Mouse (Mus musculus) spleen, adult 12 weeks (tissue): Measurements from ENCODE around the gene Fosl1.

Experiments
- DNase-seq: peaks from one replicate; pipeline ENCODE4 v3.0.0; 2022; ENCODE audit warnings: low spot score

Gene Fosl1

GRCm38 (mm10) chr19:5424782-5425741, 22.3 kb upstream of the Fosl1 start, which contains the start of the genes Drap1 and AI837181:
Drap1 (minus strand) TSS chr19:5424979.
AI837181 (plus strand) TSS chr19:5425144.
- peak; percentile 87 for DNase-seq

- no peak for DNase-seq
These were observed 21.3 kb upstream of the Fosl1 start for GRCm38 (mm10) chr19:5425906-5426565.

DNA sequence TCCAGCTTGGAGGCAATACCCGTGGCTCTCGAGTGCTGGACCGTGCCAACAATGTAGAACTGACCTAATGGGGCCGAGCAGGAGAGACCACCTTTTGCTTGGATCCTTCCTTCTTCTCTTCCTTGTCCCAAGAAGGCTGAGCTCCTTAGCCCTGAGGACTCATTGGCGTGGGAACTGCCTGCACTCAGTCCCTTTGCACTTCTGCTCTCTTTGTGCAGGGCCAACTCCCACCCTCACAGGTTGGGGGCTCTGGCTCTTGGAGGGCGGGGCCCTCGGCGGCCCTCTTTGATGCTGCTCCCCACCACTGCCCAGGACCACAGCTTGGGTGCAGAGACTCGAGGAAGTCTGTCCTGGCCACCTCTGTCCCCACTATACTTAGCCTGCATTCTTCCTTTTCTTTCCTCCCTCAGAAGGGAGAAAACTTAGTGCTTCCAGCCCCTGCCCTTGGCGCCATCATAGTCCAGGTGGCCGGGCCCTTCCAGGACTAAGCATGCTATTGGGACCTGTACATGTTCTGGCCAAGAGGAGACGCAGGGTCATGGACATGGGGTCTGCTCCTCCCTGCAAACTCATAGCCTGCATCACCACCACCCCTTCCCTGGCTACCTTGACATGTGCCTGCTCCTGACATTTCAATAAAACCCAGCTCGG, 20.6 kb upstream of the Fosl1 start:
- DNase-seq, result no peak

GRCm38 (mm10) chr19:5428083-5428482, 19.3 kb upstream of the Fosl1 start:
- DNase-seq, result no peak

GRCm38 (mm10) chr19:5429219-5429618, 18.1 kb upstream of the Fosl1 start:
- no peak for DNase-seq

DNA sequence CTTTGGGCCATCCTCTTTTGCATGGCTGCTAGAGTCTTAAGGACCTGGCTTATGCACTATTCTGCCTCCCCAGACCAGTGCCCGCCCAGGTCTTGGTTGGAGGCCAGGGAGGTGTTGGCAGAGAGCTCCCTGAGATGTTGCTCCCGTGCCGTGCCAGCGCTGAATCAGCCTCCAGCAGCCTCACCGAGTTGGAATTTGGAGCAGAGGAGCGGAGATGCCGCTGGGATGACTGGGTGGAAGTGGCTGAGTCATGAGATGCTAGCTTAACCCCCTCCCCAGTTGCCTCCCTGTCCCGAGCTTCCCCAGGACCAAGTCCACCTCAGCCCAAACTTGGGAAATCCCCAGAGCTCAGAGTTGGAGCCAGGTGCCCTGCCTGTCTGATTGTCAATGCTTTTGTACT, 17.5 kb upstream of the Fosl1 start:
- no peak for DNase-seq

- DNase-seq, result no peak
These were observed 16.9 kb upstream of the Fosl1 start for GRCm38 (mm10) chr19:5430408-5430807.

DNA sequence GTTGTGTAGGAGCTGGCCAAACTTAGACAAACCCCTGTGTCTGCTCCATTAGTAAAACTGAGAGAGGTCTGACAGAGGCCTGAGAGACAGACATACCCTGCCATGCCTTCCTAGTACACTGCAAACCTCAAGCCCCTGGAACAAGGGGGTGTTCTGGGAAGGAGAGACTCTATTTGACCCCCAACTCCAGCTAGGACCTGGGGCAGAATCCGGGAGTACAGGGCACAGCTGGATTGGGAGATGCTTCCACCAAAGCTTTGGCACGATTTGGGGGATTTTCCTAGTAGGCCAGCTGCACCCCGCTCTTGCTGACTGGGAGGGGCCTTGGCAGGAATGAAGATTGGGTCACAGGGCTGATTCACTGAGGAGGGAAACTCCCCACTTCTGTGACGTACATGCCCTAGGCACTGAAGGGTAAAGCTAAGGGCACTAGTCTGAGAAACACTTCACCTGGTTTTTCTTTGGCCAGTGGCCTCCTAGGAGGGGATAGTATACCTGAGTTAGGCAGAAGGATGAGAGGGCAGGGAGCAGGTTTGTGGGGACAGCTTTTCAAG, 15.4 kb upstream of the Fosl1 start:
- DNase-seq, result no peak

DNA sequence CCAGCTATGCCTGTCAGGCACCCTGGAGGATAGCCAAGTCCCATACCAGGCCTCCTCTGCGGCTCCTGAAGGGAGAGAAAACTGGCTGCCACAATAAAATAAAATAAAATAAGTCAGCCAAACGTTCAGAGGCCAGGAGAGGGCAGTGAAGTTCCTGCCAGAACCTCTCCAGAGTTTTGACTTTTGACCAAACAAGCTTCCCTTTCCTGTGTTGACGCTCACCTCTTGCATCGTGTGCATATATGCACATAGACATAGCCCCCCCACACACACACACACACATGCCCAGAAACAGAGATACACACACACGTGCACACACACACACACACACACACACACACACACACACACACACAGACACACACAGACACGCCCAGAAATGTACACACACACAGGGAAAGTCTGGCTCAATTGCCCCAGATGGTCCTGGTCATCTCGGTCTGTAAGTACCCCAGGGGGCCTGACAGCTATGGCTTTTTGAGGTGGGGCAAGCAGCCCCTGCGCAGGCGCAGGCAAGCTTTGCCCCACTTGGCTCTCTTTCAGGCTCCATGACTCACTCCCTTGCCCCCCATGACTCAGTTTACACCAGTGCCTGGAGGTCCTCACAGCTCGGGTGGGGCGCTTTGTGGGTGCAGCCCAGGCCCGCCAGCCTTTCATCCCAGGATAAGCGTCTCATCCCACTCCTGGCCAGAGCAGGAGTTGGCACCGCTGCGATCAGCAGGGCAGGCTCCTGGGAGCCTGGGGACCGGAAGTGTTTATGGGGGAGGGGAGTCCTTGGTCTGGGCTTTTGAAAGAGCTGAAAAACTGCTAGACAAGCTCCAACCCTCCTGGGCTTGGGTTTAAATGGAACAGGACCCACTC, 14.1 kb upstream of the Fosl1 start:
- no peak for DNase-seq

GRCm38 (mm10) chr19:5433951-5434350, 13.4 kb upstream of the Fosl1 start:
- DNase-seq, result no peak

- no peak for DNase-seq
These were observed 2.9 kb upstream of the Fosl1 start for GRCm38 (mm10) chr19:5444371-5444908.

DNA sequence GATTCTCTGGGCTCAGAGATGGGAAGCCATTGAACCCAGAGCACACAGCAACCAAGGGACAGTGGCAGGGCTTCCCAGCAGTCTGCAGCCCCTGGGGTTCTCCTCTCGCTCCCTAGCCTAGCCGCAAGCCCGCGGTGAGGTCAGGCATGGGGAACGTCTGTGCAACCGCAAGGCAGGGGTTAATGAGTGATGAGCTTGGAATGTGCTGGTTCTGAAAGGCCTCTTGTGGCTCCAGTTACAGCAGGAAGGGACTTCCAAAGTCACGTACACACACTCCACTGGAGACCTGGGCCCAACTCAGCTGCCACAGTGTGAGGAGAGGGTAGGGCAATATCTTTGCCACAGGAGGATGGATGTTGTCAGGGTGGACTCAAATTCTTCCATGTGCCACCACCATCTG, 2.4 kb upstream of the Fosl1 start:
- DNase-seq, result no peak

GRCm38 (mm10) chr19:5445747-5446146, 1.6 kb upstream of the Fosl1 start:
- DNase-seq, result no peak

- DNase-seq, result no peak
These were observed 1.2 kb downstream of the Fosl1 start for GRCm38 (mm10) chr19:5448354-5449150.

DNA sequence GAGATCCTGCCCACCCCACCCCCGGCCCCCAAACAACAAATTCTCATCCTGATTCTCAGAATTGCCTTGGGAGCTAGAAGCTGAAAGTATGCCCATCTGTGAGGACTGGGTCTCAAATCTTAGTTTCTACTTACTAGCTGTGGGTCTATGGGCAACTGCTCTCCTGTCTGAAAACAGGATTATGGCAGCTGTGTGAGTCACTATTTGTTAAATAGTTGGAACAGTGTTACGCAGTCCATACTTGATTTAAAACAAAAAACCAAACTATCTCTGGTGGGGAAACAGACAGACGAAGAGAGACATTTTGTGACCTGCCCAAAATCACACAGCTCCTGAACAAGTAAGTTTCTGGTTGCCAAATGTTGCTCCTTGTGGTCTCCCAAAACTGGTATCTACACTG, 2.3 kb downstream of the Fosl1 start:
- DNase-seq, result no peak

- no peak for DNase-seq
These were observed 4.4 kb downstream of the Fosl1 start for GRCm38 (mm10) chr19:5451766-5452165.

GRCm38 (mm10) chr19:5455037-5455436, 7.7 kb downstream of the Fosl1 start:
- no peak for DNase-seq

DNA sequence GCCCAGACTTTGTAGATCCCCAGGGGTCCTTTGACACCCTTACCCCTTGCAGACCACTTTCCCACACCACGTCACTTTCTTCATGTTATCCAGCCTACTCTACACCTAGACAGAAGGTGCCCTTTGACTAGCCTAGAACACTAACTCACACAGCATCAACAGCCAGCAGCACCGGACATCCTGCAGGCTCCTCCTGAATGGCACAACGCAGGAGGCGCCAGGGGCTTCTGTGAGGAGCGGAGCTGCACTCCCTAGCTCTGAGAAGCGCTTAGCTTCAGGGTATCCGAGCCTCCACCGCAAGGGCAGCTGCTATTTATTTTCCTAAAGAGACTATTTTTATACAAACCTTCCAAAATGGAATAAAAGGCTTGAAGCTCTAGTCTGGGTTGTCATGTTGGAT, 8.2 kb downstream of the Fosl1 start:
- DNase-seq, result no peak

DNA sequence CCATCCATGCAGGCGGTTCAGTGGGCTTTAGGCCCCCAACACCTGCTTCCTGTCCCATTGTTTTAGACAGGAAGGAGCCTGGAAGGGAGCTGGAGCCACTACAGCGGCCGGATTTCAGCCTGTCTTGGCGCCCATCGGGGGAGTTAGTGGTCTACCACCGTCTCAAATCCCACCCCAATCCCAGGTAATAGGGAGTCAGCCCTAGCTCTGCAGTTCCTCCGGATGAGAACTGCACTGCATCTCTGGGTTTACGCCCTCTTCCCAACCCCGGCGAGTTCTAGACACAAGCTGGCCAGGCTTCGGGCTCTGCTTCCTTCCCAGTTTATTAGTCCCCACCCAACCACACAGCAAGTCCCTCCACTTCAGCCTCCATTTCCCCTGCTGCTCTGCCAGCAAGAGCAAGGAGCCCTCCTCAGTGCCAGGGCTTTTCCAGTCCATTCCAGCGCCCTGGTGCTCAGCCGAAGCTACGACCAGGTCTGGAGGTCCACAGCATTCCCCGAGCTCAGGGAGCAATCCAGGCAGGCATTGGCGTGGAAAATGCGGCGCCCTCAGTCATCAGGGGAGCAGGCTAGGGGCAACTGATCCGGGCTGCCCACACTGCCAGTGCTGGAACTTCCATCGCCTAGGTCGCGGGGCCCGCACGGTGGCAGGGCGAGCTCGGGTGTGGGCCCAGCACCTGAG, 9.0 kb downstream of the Fosl1 start:
- no peak for DNase-seq
